Mouse (Mus musculus) liver, postnatal 0 days (tissue): Measurements from ENCODE around the gene Slc29a1. TPM values are rescaled to one million over a fixed set of nuclear protein-coding genes. Genes with fewer than 3 reads are reported as not detected.

ENCODE experiments used
- ATAC-seq: fragments of 200-750 bp; cut with Nextera tagmentation; 2 replicates; pipeline ENCODE4 v1.8.0; 2017; ENCODE audit warnings: mild to moderate bottlenecking, moderate library complexity
- DNase-seq: peaks from one replicate; pipeline ENCODE4 v3.0.0-alpha.2; 2016
- H3K27ac ChIP-seq: fragments of 300-500 bp; sonication (generic); 2 replicates; pipeline ENCODE4 v1.5.1; 2014; ENCODE audit warnings: antibody characterized with exemption, moderate library complexity, mild to moderate bottlenecking, low read depth
- H3K27me3 ChIP-seq: fragments of 300-500 bp; sonication (generic); 2 replicates; pipeline ENCODE4 v1.6.1; 2014; ENCODE audit warnings: low read length, control low read depth, mixed read lengths; ENCODE audit not compliant: insufficient read depth
- H3K36me3 ChIP-seq: fragments of 300-500 bp; sonication (generic); replicated peaks from 2 replicates; pipeline ENCODE4 v1.6.1; 2014; ENCODE audit warnings: mild to moderate bottlenecking, control low read depth, low read length, moderate library complexity, mixed read lengths; ENCODE audit not compliant: insufficient read depth
- H3K4me1 ChIP-seq: fragments of 300-500 bp; sonication (generic); 2 replicates; pipeline ENCODE4 v1.6.1; 2014; ENCODE audit warnings: antibody characterized with exemption, mild to moderate bottlenecking, control low read depth; ENCODE audit not compliant: insufficient read depth
- H3K4me2 ChIP-seq: fragments of 300-500 bp; sonication (generic); 2 replicates; pipeline ENCODE4 v1.6.1; 2014; ENCODE audit warnings: low read depth, mild to moderate bottlenecking, low read length, moderate library complexity, mixed read lengths
- H3K4me3 ChIP-seq: fragments of 300-500 bp; sonication (generic); 2 replicates; pipeline ENCODE4 v1.5.1; 2014; ENCODE audit warnings: low read depth, low read length
- H3K9ac ChIP-seq: fragments of 300-500 bp; sonication (generic); replicated peaks from 2 replicates; pipeline ENCODE4 v1.6.1; 2014; ENCODE audit warnings: mild to moderate bottlenecking, moderate library complexity
- H3K9me3 ChIP-seq: fragments of 300-500 bp; sonication (generic); 2 replicates; pipeline ENCODE4 v1.6.1; 2016; ENCODE audit warnings: mild to moderate bottlenecking, control low read depth, low read length, mixed read lengths
- CTCF ChIP-seq: sonication (generic); IDR thresholded peaks from 2 replicates; pipeline ENCODE4 v1.5.1; 2016; ENCODE audit warnings: antibody characterized with exemption, low read depth
- EP300 ChIP-seq: IDR thresholded peaks from 2 replicates; pipeline ENCODE4 v1.6.1; 2016; ENCODE audit warnings: antibody characterized with exemption, low read depth, mild to moderate bottlenecking
- WGBS: fragments of 180-500 bp; shearing (Covaris S2); extraction: QIAGEN DNeasy Blood & Tissue Kit; methylation state at CpG from one replicate; pipeline ENCODE4 v1.1.7; 2014; ENCODE audit not compliant: insufficient replicate concordance; 5-methylcytosine and 5-hydroxymethylcytosine counted together
- polyA plus RNA-seq: library from polyadenylated mRNA; unstranded; fragments of >200 nt; fragmentation: Nextera tagmentation; extraction: Ambion mirVana; gene quantifications from 2 replicates; pipeline ENCODE4 v1.2.1, GENCODE M21; 2015

The Slc29a1 gene
- polyA plus RNA-seq, 1 experiment from 2014 or later, result 91.6 TPM

- Histone ChIP-seq H3K4me1 (peaks cover 23% of the 10 kb centered on the region), H3K36me3 (peaks cover 64% of the 10 kb centered on the region), H3K9ac (no peak overlapping the region)
Observed at GRCm38 (mm10) chr17:45569999-45570398, 29.4 kb downstream of the Slc29a1 start.

DNA sequence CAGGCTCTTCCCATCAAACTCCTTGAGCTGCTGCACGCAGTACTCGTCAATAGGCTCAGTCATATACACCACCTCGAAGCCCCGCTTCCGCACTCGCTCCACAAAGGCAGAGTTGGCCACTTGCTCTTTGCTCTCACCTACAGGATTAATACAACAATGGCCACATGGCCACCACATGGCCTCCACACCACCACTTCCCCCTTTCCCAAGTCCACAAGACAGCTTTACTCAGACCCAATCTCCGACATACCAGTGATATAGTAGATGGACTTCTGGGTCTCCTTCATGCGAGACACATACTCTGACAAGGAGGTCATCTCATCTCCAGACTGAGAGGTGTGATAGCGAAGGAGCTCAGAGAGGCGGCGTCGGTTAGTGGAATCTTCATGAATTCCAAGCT is 30.4 kb downstream of the Slc29a1 start:
- no peaks in the 10 kb centered on the region for H3K27me3 ChIP-seq
- no peak for DNase-seq
- H3K9ac ChIP-seq, result no peak overlapping the region
- 83% methylated on average over 12 of the region's 12 CpGs for WGBS
- H3K36me3 ChIP-seq, result peaks cover 64% of the 10 kb centered on the region
- H3K27ac ChIP-seq, result no peak overlapping the region
- no peak overlapping the region for H3K4me2 ChIP-seq
- H3K9me3 ChIP-seq, result no peaks in the 10 kb centered on the region
- H3K4me3 ChIP-seq, result no peak overlapping the region
- no peak for ATAC-seq
- TF ChIP-seq CTCF (no peak), EP300 (no peak)
- H3K4me1 ChIP-seq, result peaks cover 26% of the 10 kb centered on the region

More at GRCm38 (mm10) chr17:45569999-45570398, 29.4 kb downstream of the Slc29a1 start:
- no peak overlapping the region for H3K27ac ChIP-seq
- H3K4me2 ChIP-seq, result no peak overlapping the region
- TF ChIP-seq CTCF, result no peak
- TF ChIP-seq EP300, result no peak
- 80% methylated on average over 4 of the region's 4 CpGs for WGBS
- ATAC-seq, result no peak
- H3K4me3 ChIP-seq, result no peak overlapping the region
- no peaks in the 10 kb centered on the region for H3K27me3 ChIP-seq
- DNase-seq, result no peak
- H3K9me3 ChIP-seq, result no peaks in the 10 kb centered on the region

DNA sequence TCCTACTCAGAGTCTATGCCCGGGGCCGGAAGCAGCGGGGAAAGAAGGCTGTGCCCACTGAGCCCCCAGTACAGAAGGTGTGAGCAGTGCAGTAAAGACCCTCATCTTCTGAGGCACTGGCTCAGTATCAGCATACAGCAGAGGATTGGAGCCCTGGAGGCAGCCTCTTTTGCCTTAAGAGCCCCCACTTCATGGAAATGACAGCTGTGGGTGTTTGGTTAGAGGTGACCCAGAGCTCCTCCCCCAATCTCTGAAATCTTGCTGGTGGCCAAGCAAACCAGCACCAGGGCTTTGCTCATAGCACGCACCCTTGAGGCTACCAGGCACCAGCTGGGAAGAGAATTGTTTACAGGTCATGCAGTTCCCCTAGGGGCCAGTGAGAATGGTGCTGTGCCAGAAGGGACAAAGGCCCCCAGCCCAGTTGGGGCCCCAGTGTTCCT is 32.2 kb downstream of the Slc29a1 start:
- H3K9ac ChIP-seq, result no peak overlapping the region
- 64% methylated on average over 4 of the region's 4 CpGs for WGBS
- peaks cover 27% of the 10 kb centered on the region for H3K4me1 ChIP-seq
- TF ChIP-seq CTCF, result no peak
- no peak for TF ChIP-seq EP300
- H3K36me3 ChIP-seq, result peaks cover 64% of the 10 kb centered on the region
- H3K4me2 ChIP-seq, result no peak overlapping the region
- ATAC-seq (0 out of 2 replicates have a peak, but pooled peaks have one; percentile 7), DNase-seq (peak; percentile 34)
- no peak overlapping the region for H3K4me3 ChIP-seq
- H3K27ac ChIP-seq, result peak overlapping the region; percentile 60
- H3K27me3 ChIP-seq, result no peaks in the 10 kb centered on the region
- H3K9me3 ChIP-seq, result no peaks in the 10 kb centered on the region

DNA sequence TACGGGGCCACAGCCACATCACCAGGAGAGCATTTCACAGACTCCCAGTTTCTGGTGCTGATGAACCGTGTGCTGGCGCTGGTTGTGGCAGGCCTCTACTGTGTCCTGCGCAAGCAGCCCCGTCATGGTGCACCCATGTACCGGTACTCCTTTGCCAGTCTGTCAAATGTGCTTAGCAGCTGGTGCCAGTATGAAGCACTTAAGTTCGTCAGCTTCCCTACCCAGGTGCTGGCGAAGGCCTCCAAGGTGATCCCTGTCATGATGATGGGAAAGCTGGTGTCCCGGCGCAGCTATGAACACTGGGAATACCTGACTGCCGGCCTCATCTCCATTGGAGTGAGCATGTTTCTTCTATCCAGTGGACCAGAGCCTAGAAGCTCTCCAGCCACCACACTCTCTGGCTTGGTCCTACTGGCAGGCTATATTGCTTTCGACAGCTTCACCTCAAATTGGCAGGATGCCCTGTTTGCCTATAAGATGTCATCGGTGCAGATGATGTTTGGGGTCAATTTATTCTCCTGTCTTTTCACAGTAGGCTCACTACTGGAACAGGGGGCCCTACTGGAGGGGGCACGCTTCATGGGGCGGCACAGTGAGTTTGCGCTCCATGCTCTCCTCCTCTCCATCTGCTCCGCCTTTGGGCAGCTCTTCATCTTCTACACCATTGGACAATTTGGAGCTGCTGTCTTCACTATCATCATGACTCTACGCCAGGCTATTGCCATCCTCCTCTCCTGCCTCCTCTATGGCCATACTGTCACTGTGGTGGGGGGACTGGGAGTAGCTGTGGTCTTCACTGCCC is 32.8 kb downstream of the Slc29a1 start:
- Histone ChIP-seq H3K4me2 (no peak overlapping the region), H3K4me3 (no peak overlapping the region), H3K4me1 (peaks cover 23% of the 10 kb centered on the region), H3K9me3 (no peaks in the 10 kb centered on the region), H3K36me3 (peaks cover 62% of the 10 kb centered on the region), H3K27ac (peak overlapping the region; percentile 60), H3K9ac (no peak overlapping the region), H3K27me3 (no peaks in the 10 kb centered on the region)
- 65% methylated on average over 18 of the region's 18 CpGs for WGBS
- ATAC-seq, result no peak
- TF ChIP-seq CTCF (no peak), EP300 (no peak)
- peak; percentile 31 for DNase-seq

DNA sequence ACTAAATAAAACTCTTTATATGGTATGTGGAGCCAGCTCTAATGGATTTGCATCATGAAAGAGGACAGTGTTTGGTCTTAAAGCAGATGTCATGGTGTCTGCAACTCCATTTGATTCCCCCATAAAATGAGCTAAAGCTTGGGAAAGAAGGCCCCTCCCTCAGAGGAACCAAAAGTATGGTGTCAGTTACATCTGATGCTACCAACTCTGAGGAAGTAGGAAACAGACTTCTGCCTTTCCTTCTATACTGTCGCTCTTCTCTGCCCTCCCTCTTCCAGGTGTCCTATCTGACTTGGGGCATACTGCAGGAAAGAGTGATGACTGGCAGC is 33.4 kb downstream of the Slc29a1 start:
- 62% methylated on average over 1 of the region's 1 CpGs for WGBS
- no peak overlapping the region for H3K4me2 ChIP-seq
- H3K4me1 ChIP-seq, result peaks cover 20% of the 10 kb centered on the region
- no peak overlapping the region for H3K4me3 ChIP-seq
- TF ChIP-seq EP300 (no peak), CTCF (no peak)
- H3K9me3 ChIP-seq, result no peaks in the 10 kb centered on the region
- DNase-seq (no peak), ATAC-seq (no peak)
- H3K27ac ChIP-seq, result no peak overlapping the region
- no peak overlapping the region for H3K9ac ChIP-seq
- peaks cover 56% of the 10 kb centered on the region for H3K36me3 ChIP-seq
- no peaks in the 10 kb centered on the region for H3K27me3 ChIP-seq

DNA sequence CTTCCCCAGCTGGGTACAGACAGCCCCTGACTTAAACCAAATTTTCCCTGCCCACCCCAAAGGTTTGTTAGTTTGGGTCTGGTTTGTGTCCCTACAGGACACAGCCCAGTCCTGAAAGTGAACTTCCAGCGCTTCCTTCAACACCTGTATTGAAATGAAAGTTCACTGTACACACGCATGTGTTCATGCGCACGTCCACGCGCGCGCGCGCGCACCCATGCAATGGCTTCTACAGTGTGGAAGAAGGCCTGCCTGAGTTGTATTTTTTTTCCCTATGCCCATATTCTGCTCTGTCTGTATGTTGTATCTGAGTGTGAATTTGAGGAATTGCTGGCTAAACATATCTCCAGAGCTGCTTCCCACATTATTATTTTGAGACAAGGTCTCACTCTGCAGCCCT is 34.3 kb downstream of the Slc29a1 start:
- Histone ChIP-seq H3K4me3 (peak overlapping the region; percentile 91), H3K4me1 (peaks cover 19% of the 10 kb centered on the region), H3K4me2 (peak overlapping the region; percentile 97), H3K27ac (no peak overlapping the region), H3K27me3 (no peaks in the 10 kb centered on the region), H3K9ac (peak overlapping the region; percentile 93), H3K9me3 (no peaks in the 10 kb centered on the region), H3K36me3 (peaks cover 51% of the 10 kb centered on the region)
- no peak for DNase-seq
- WGBS, result 91% methylated on average over 11 of the region's 11 CpGs
- TF ChIP-seq EP300 (no peak), CTCF (no peak)
- ATAC-seq, result no peak
